Mouse (Mus musculus) brain, embryonic 14.5 days (tissue): ENCODE measurements around the gene Zc3h14.

Source experiments
- CTCF ChIP-seq: fragments of 200-500 bp; IDR thresholded peaks from 2 replicates; pipeline ENCODE4 v1.5.1; 2012; ENCODE audit warnings: inconsistent platforms, mild to moderate bottlenecking, moderate library complexity, borderline replicate concordance; ENCODE audit not compliant: insufficient read depth, insufficient read length; ENCODE audit errors: extremely low read depth
- POLR2A ChIP-seq: fragments of 200-500 bp; IDR thresholded peaks from 2 replicates; pipeline ENCODE4 v1.6.1; 2012; ENCODE audit warnings: mild to moderate bottlenecking, inconsistent platforms, borderline replicate concordance; ENCODE audit not compliant: poor library complexity, insufficient read depth, insufficient read length, severe bottlenecking; ENCODE audit errors: extremely low read depth

- TF ChIP-seq CTCF (no peak), POLR2A (no peak)
These were observed 10.9 kb downstream of the Zc3h14 start for GRCm38 (mm10) chr12:98757636-98758035.
